Mouse (Mus musculus) hindbrain, embryonic 10.5 days (tissue): ENCODE data around the gene Ppfia4. TPM values are rescaled to one million over a fixed set of nuclear protein-coding genes. Genes with fewer than 3 reads are reported as not detected.

Source experiments
- DNase-seq: peaks from one replicate; pipeline ENCODE4 v3.0.0-alpha.2; 2017; ENCODE audit warnings: low spot score
- H3K27ac ChIP-seq: fragments of 300-500 bp; sonication (generic); 2 replicates; pipeline ENCODE4 v1.5.1; 2016; ENCODE audit warnings: mild to moderate bottlenecking, moderate library complexity
- H3K27me3 ChIP-seq: fragments of 300-500 bp; sonication (generic); 2 replicates; pipeline ENCODE4 v1.6.1; 2016; ENCODE audit warnings: mild to moderate bottlenecking; ENCODE audit not compliant: poor library complexity, insufficient read depth, severe bottlenecking
- H3K36me3 ChIP-seq: fragments of 300-500 bp; sonication (generic); 2 replicates; pipeline ENCODE4 v1.6.1; 2016; ENCODE audit warnings: mild to moderate bottlenecking, moderate library complexity
- H3K4me1 ChIP-seq: fragments of 300-500 bp; sonication (generic); replicated peaks from 2 replicates; pipeline ENCODE4 v1.6.1; 2016; ENCODE audit warnings: mild to moderate bottlenecking
- H3K4me3 ChIP-seq: fragments of 300-500 bp; sonication (generic); 2 replicates; pipeline ENCODE4 v1.5.1; 2016; ENCODE audit warnings: mild to moderate bottlenecking, moderate library complexity
- H3K9me3 ChIP-seq: fragments of 300-500 bp; sonication (generic); 2 replicates; pipeline ENCODE4 v1.6.1; 2016; ENCODE audit warnings: mild to moderate bottlenecking, moderate library complexity
- WGBS: fragments of 180-500 bp; shearing (Covaris S2); methylation state at CpG from one replicate; pipeline ENCODE4 v1.1.7; 2016; 5-methylcytosine and 5-hydroxymethylcytosine counted together
- polyA plus RNA-seq: library from polyadenylated mRNA; unstranded; fragments of >200 nt; fragmentation: Nextera tagmentation; extraction: Ambion mirVana; gene quantifications from 2 replicates; pipeline ENCODE4 v1.2.1, GENCODE M21; 2016

The Ppfia4 gene
- polyA plus RNA-seq, 1 experiment from 2014 or later: 4.1 TPM

- Histone ChIP-seq H3K4me1 (peaks cover 47% of the 10 kb centered on the region), H3K27ac (no peak overlapping the region), H3K27me3 (0 out of 2 replicates have a peak, but pooled peaks cover 2% of the 10 kb centered on the region), H3K4me3 (no peak overlapping the region), H3K9me3 (no peaks in the 10 kb centered on the region), H3K36me3 (no peaks in the 10 kb centered on the region)
- 71% methylated on average over 5 of the region's 5 CpGs for WGBS
- no peak for DNase-seq
Measured at GRCm38 (mm10) chr1:134290909-134291308, 41.8 kb downstream of the Ppfia4 start.

GRCm38 (mm10) chr1:134290300-134290699 is 42.4 kb downstream of the Ppfia4 start:
- WGBS: 90% methylated on average over 13 of the region's 13 CpGs
- no peaks in the 10 kb centered on the region for H3K36me3 ChIP-seq
- peaks cover 53% of the 10 kb centered on the region for H3K4me1 ChIP-seq
- DNase-seq: no peak
- H3K4me3 ChIP-seq: no peak overlapping the region
- 0 out of 2 replicates have a peak, but pooled peaks cover 2% of the 10 kb centered on the region for H3K27me3 ChIP-seq
- H3K27ac ChIP-seq: peak overlapping the region; percentile 57
- H3K9me3 ChIP-seq: no peaks in the 10 kb centered on the region

- Histone ChIP-seq H3K36me3 (no peaks in the 10 kb centered on the region), H3K27ac (peak within 1 kb of the TSS; percentile 57), H3K4me1 (peaks cover 54% of the 10 kb centered on the region), H3K27me3 (0 out of 2 replicates have a peak, but pooled peaks cover 2% of the 10 kb centered on the region), H3K9me3 (no peaks in the 10 kb centered on the region), H3K4me3 (no peak within 1 kb of the TSS)
- no peak for DNase-seq
- 44% methylated on average over 11 of the region's 11 CpGs for WGBS
Measured at GRCm38 (mm10) chr1:134289598-134290099, 43.1 kb downstream of the Ppfia4 start, which contains the start of gene Myog. Gene Myog, plus strand, starts transcription at chr1:134289989.

GRCm38 (mm10) chr1:134288239-134288638 is 44.5 kb downstream of the Ppfia4 start:
- 73% methylated on average over 3 of the region's 3 CpGs for WGBS
- Histone ChIP-seq H3K36me3 (no peaks in the 10 kb centered on the region), H3K4me1 (peaks cover 47% of the 10 kb centered on the region), H3K4me3 (no peak overlapping the region), H3K27me3 (0 out of 2 replicates have a peak, but pooled peaks cover 2% of the 10 kb centered on the region), H3K27ac (no peak overlapping the region), H3K9me3 (no peaks in the 10 kb centered on the region)
- no peak for DNase-seq

- H3K9me3 ChIP-seq: no peaks in the 10 kb centered on the region
- peaks cover 28% of the 10 kb centered on the region for H3K4me1 ChIP-seq
- 0 out of 2 replicates have a peak, but pooled peaks cover 2% of the 10 kb centered on the region for H3K27me3 ChIP-seq
- DNase-seq: no peak
- WGBS: 56% methylated on average over 10 of the region's 10 CpGs
- no peak overlapping the region for H3K27ac ChIP-seq
- H3K36me3 ChIP-seq: no peaks in the 10 kb centered on the region
- H3K4me3 ChIP-seq: no peak overlapping the region
Measured at GRCm38 (mm10) chr1:134285458-134286120, 47.1 kb downstream of the Ppfia4 start.

GRCm38 (mm10) chr1:134283108-134283507 is 49.6 kb downstream of the Ppfia4 start:
- peaks cover 13% of the 10 kb centered on the region for H3K4me1 ChIP-seq
- H3K4me3 ChIP-seq: no peak overlapping the region
- no peak overlapping the region for H3K27ac ChIP-seq
- H3K36me3 ChIP-seq: no peaks in the 10 kb centered on the region
- no peak for DNase-seq
- H3K9me3 ChIP-seq: no peaks in the 10 kb centered on the region
- 55% methylated on average over 1 of the region's 1 CpGs for WGBS
- H3K27me3 ChIP-seq: no peaks in the 10 kb centered on the region

GRCm38 (mm10) chr1:134282342-134282741 is 50.4 kb downstream of the Ppfia4 start:
- no peak for DNase-seq
- Histone ChIP-seq H3K4me1 (peaks cover 13% of the 10 kb centered on the region), H3K36me3 (no peaks in the 10 kb centered on the region), H3K27ac (no peak overlapping the region), H3K9me3 (no peaks in the 10 kb centered on the region), H3K4me3 (no peak overlapping the region), H3K27me3 (no peaks in the 10 kb centered on the region)
- 78% methylated on average over 3 of the region's 3 CpGs for WGBS

GRCm38 (mm10) chr1:134281563-134281962 is 51.2 kb downstream of the Ppfia4 start:
- WGBS: 74% methylated on average over 4 of the region's 4 CpGs
- Histone ChIP-seq H3K9me3 (no peaks in the 10 kb centered on the region), H3K4me3 (no peak overlapping the region), H3K27me3 (no peaks in the 10 kb centered on the region), H3K36me3 (no peaks in the 10 kb centered on the region), H3K4me1 (peaks cover 13% of the 10 kb centered on the region), H3K27ac (no peak overlapping the region)
- no peak for DNase-seq

- no peak overlapping the region for H3K4me3 ChIP-seq
- H3K9me3 ChIP-seq: no peaks in the 10 kb centered on the region
- no peaks in the 10 kb centered on the region for H3K27me3 ChIP-seq
- WGBS: 89% methylated on average over 5 of the region's 5 CpGs
- DNase-seq: no peak
- no peaks in the 10 kb centered on the region for H3K36me3 ChIP-seq
- peaks cover 11% of the 10 kb centered on the region for H3K4me1 ChIP-seq
- no peak overlapping the region for H3K27ac ChIP-seq
Measured at GRCm38 (mm10) chr1:134280174-134280573, 52.6 kb downstream of the Ppfia4 start.

- no peak for DNase-seq
- Histone ChIP-seq H3K36me3 (no peaks in the 10 kb centered on the region), H3K9me3 (no peaks in the 10 kb centered on the region), H3K27ac (no peak overlapping the region), H3K4me1 (peaks cover 20% of the 10 kb centered on the region), H3K27me3 (no peaks in the 10 kb centered on the region), H3K4me3 (no peak overlapping the region)
- 79% methylated on average over 7 of the region's 7 CpGs for WGBS
Measured at GRCm38 (mm10) chr1:134276823-134277222, 55.9 kb downstream of the Ppfia4 start.

GRCm38 (mm10) chr1:134275616-134276464 is 56.9 kb downstream of the Ppfia4 start:
- no peak for DNase-seq
- 78% methylated on average over 13 of the region's 13 CpGs for WGBS
- H3K36me3 ChIP-seq: no peaks in the 10 kb centered on the region
- no peaks in the 10 kb centered on the region for H3K9me3 ChIP-seq
- no peaks in the 10 kb centered on the region for H3K27me3 ChIP-seq
- no peak overlapping the region for H3K4me3 ChIP-seq
- H3K4me1 ChIP-seq: peaks cover 20% of the 10 kb centered on the region
- no peak overlapping the region for H3K27ac ChIP-seq

- no peaks in the 10 kb centered on the region for H3K36me3 ChIP-seq
- peaks cover 20% of the 10 kb centered on the region for H3K4me1 ChIP-seq
- H3K9me3 ChIP-seq: no peaks in the 10 kb centered on the region
- no peak for DNase-seq
- H3K4me3 ChIP-seq: no peak overlapping the region
- 85% methylated on average over 7 of the region's 7 CpGs for WGBS
- no peak overlapping the region for H3K27ac ChIP-seq
- H3K27me3 ChIP-seq: no peaks in the 10 kb centered on the region
Measured at GRCm38 (mm10) chr1:134274483-134274920, 58.2 kb downstream of the Ppfia4 start.
